Mouse (Mus musculus) heart, embryonic 16.5 days (tissue): Measurements from ENCODE around the gene Jhy. TPM values are rescaled to one million over a fixed set of nuclear protein-coding genes. Genes with fewer than 3 reads are reported as not detected.

Experiments used
- ATAC-seq: fragments of 200-750 bp; cut with Nextera tagmentation; replicated peaks from 2 replicates; pipeline ENCODE4 v1.8.0; 2017; ENCODE audit warnings: moderate number of reproducible peaks; ENCODE audit not compliant: insufficient read depth, low FRiP score; ENCODE audit errors: extremely low read depth
- H3K27ac ChIP-seq: fragments of 300-500 bp; sonication (generic); 2 replicates; pipeline ENCODE4 v1.5.1; 2014; ENCODE audit warnings: mild to moderate bottlenecking, low read length, control low read depth, moderate library complexity
- H3K27me3 ChIP-seq: fragments of 300-500 bp; sonication (generic); 2 replicates; pipeline ENCODE4 v1.6.1; 2014; ENCODE audit warnings: low read length, mixed read lengths; ENCODE audit not compliant: control insufficient read depth, insufficient read depth
- H3K36me3 ChIP-seq: fragments of 300-500 bp; sonication (generic); 2 replicates; pipeline ENCODE4 v1.6.1; 2014; ENCODE audit not compliant: control insufficient read depth, insufficient read depth
- H3K4me1 ChIP-seq: fragments of 300-500 bp; sonication (generic); 2 replicates; pipeline ENCODE4 v1.6.1; 2014; ENCODE audit warnings: low read length, mixed read lengths; ENCODE audit not compliant: control insufficient read depth, insufficient read depth
- H3K4me2 ChIP-seq: fragments of 300-500 bp; sonication (generic); 2 replicates; pipeline ENCODE4 v1.6.1; 2014; ENCODE audit warnings: low read depth, mild to moderate bottlenecking, control low read depth, low read length
- H3K4me3 ChIP-seq: fragments of 300-500 bp; sonication (generic); 2 replicates; pipeline ENCODE4 v1.5.1; 2014; ENCODE audit warnings: mild to moderate bottlenecking, control low read depth, low read length
- H3K9ac ChIP-seq: fragments of 300-500 bp; sonication (generic); 2 replicates; pipeline ENCODE4 v1.6.1; 2014; ENCODE audit warnings: low read length, control low read depth
- H3K9me3 ChIP-seq: fragments of 300-500 bp; sonication (generic); replicated peaks from 2 replicates; pipeline ENCODE4 v1.6.1; 2016; ENCODE audit warnings: low read length; ENCODE audit not compliant: control insufficient read depth
- WGBS: fragments of 180-500 bp; shearing (Covaris S2); extraction: QIAGEN DNeasy Blood & Tissue Kit; methylation state at CpG from one replicate; pipeline ENCODE4 v1.1.7; 2014; 5-methylcytosine and 5-hydroxymethylcytosine counted together
- polyA plus RNA-seq: library from polyadenylated mRNA; unstranded; fragments of >200 nt; fragmentation: Nextera tagmentation; extraction: Ambion mirVana; gene quantifications from 2 replicates; pipeline ENCODE4 v1.2.1, GENCODE M21; 2015

Gene Jhy
- polyA plus RNA-seq, 1 experiment from 2014 or later: 0.09 TPM

DNA sequence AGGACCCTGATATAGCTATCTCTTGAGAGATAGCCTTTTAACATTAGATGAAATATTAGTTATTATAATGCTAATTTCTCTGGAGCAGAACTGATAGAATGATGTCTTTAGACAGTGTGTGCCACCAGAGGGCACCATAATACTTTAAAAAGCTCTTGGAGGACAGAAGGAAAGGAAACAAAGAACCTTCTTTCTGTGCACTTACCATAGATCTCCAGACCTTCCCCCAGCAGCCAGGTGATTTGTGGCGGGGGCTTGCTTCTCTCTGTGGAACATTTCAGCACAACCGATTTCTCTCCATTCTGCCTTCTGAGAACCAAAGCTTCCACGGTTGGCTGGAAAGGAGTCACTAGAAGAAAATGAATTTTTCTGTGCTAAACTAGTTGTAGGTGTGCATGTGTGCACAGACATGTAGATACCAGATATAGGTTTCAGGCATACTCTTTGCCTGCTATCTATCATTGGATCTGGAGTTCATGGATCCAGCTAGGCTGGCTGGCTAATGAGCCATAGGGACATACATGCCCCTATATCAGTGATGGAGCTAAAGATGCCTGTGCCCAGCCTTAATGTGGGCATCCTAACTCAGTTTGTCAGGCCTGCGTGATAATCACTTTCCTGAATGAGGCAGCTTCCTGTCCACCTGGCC lies 26.1 kb upstream of the Jhy start:
- no peaks in the 10 kb centered on the region for H3K27me3 ChIP-seq
- no peaks in the 10 kb centered on the region for H3K36me3 ChIP-seq
- no peak overlapping the region for H3K4me3 ChIP-seq
- H3K4me1 ChIP-seq: no peaks in the 10 kb centered on the region
- 36% methylated on average over 4 of the region's 4 CpGs for WGBS
- no peak for ATAC-seq
- no peak overlapping the region for H3K4me2 ChIP-seq
- H3K9ac ChIP-seq: no peak overlapping the region
- H3K9me3 ChIP-seq: no peaks in the 10 kb centered on the region
- no peak overlapping the region for H3K27ac ChIP-seq

- Histone ChIP-seq H3K9me3 (no peaks in the 10 kb centered on the region), H3K36me3 (no peaks in the 10 kb centered on the region), H3K27me3 (no peaks in the 10 kb centered on the region), H3K4me2 (no peak overlapping the region), H3K4me1 (no peaks in the 10 kb centered on the region), H3K9ac (no peak overlapping the region), H3K4me3 (no peak overlapping the region), H3K27ac (no peak overlapping the region)
- 64% methylated on average over 3 of the region's 3 CpGs for WGBS
- no peak for ATAC-seq
Measured at GRCm38 (mm10) chr9:40984313-40984712, 20.4 kb upstream of the Jhy start.

GRCm38 (mm10) chr9:40983758-40984157 lies 19.8 kb upstream of the Jhy start:
- no peaks in the 10 kb centered on the region for H3K9me3 ChIP-seq
- H3K4me2 ChIP-seq: no peak overlapping the region
- ATAC-seq: no peak
- H3K4me1 ChIP-seq: no peaks in the 10 kb centered on the region
- H3K4me3 ChIP-seq: no peak overlapping the region
- no peak overlapping the region for H3K27ac ChIP-seq
- 79% methylated on average over 3 of the region's 3 CpGs for WGBS
- no peaks in the 10 kb centered on the region for H3K27me3 ChIP-seq
- H3K36me3 ChIP-seq: no peaks in the 10 kb centered on the region
- no peak overlapping the region for H3K9ac ChIP-seq

DNA sequence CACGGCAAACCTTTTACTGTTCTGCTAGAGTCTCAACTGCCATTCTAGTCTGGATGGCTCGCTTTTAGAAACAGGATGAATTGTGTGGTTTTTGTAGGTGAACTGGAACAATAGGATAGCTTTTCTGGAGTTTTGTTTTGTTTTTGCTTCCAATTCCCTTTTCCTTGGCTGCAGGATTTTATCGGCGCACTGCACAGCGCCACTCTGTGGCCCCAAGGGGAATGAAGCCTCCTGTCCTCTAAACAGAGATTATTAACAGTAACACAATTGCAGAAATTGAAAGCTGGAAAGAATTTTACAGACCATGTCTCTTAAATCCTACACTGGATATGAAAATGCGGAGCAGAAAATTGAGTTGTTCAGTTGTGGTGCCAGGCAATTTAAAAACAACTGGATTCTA lies 18.6 kb upstream of the Jhy start:
- ATAC-seq: no peak
- Histone ChIP-seq H3K27ac (no peak overlapping the region), H3K4me2 (no peak overlapping the region), H3K36me3 (no peaks in the 10 kb centered on the region), H3K9me3 (no peaks in the 10 kb centered on the region), H3K4me1 (no peaks in the 10 kb centered on the region), H3K27me3 (no peaks in the 10 kb centered on the region), H3K9ac (no peak overlapping the region), H3K4me3 (no peak overlapping the region)
- 42% methylated on average over 6 of the region's 6 CpGs for WGBS

DNA sequence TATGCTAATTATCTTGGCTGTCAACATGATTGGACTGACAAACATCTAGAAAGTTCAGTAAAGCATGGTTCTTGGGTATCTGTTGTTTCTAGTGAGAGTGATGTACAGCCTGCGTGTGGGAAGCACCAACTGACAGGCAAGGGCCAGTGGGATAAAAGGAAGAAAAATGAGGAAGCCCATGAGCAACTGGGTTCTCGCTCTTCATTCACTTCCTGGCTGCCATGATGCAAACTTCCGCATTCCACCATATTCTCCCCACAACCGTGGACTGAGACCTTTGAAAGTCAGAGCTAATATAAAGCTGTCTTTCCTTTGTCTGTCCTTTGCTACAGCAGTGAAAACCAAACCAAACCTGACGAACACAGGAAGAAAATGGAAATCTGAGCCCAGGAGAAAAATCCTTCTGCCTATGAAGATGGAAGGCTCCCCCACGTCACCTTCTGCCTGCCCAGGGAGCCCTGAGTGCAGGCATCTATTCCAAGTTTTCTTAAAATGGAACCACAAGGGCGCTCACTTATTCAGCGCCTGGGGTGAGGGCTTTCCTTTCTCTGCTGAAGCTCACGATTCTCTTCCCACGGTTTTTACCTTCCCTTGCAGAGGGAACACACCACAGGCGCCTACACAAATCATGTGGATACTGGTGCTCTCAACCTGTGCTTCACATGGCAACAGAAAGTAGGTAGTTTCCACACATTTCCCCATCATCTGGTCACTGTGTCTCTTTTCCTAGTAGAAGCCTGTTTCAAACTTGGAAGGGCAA lies 10.3 kb upstream of the Jhy start:
- no peak overlapping the region for H3K27ac ChIP-seq
- 74% methylated on average over 11 of the region's 11 CpGs for WGBS
- no peaks in the 10 kb centered on the region for H3K9me3 ChIP-seq
- H3K4me1 ChIP-seq: no peaks in the 10 kb centered on the region
- H3K27me3 ChIP-seq: no peaks in the 10 kb centered on the region
- no peak overlapping the region for H3K9ac ChIP-seq
- ATAC-seq: no peak
- H3K4me3 ChIP-seq: no peak overlapping the region
- no peak overlapping the region for H3K4me2 ChIP-seq
- no peaks in the 10 kb centered on the region for H3K36me3 ChIP-seq

GRCm38 (mm10) chr9:40964418-40964714 lies 448 bp upstream of the Jhy start:
- H3K27ac ChIP-seq: no peak overlapping the region
- ATAC-seq: no peak
- 20% methylated on average over 7 of the region's 7 CpGs for WGBS
- peak overlapping the region; percentile 51 for H3K4me3 ChIP-seq
- no peaks in the 10 kb centered on the region for H3K36me3 ChIP-seq
- H3K4me1 ChIP-seq: peaks cover 8% of the 10 kb centered on the region; the same call in 1 of the 2 replicates
- peak overlapping the region; percentile 76 for H3K4me2 ChIP-seq
- no peak overlapping the region for H3K9ac ChIP-seq
- H3K27me3 ChIP-seq: peaks cover 37% of the 10 kb centered on the region
- no peaks in the 10 kb centered on the region for H3K9me3 ChIP-seq

GRCm38 (mm10) chr9:40961401-40961800 lies 2.5 kb downstream of the Jhy start:
- Histone ChIP-seq H3K27ac (no peak overlapping the region), H3K9me3 (no peaks in the 10 kb centered on the region), H3K9ac (no peak overlapping the region), H3K4me3 (no peak overlapping the region), H3K4me2 (no peak overlapping the region), H3K27me3 (peaks cover 37% of the 10 kb centered on the region), H3K4me1 (peaks cover 8% of the 10 kb centered on the region; the same call in 1 of the 2 replicates), H3K36me3 (no peaks in the 10 kb centered on the region)
- ATAC-seq: no peak
- WGBS: 83% methylated on average over 3 of the region's 3 CpGs

DNA sequence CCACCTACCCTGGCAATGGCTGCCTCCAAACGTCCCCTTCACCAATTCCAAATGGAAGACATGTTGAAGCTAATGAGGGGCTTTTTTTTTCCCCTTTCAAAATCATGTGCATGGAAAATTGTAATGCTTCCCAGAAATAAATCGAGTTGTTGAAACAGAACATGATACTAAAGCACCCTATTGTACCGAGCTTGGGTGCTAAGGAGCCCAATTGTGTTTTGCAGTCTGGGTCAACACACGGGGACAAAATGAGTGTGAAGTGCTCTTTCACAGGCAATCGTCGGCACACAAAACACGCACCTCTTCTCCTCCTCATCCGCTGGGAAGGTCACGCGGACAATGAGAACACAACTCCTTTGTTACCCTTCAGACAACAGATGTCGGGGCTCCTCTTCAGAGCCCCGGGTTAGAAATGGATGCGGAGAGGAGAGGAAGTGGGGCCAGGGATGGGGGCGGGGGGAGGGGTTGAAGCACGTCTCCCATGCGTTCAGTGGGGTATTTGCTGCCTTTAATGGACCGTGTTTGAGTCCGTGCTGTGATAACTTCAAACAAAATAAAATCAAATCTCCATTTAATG lies 14.8 kb downstream of the Jhy start:
- Histone ChIP-seq H3K27ac (no peak overlapping the region), H3K4me3 (no peak overlapping the region), H3K4me2 (no peak overlapping the region), H3K9me3 (no peaks in the 10 kb centered on the region), H3K9ac (no peak overlapping the region), H3K36me3 (no peaks in the 10 kb centered on the region), H3K27me3 (no peaks in the 10 kb centered on the region), H3K4me1 (no peaks in the 10 kb centered on the region)
- no peak for ATAC-seq
- 68% methylated on average over 18 of the region's 18 CpGs for whole genome bisulfite sequencing

DNA sequence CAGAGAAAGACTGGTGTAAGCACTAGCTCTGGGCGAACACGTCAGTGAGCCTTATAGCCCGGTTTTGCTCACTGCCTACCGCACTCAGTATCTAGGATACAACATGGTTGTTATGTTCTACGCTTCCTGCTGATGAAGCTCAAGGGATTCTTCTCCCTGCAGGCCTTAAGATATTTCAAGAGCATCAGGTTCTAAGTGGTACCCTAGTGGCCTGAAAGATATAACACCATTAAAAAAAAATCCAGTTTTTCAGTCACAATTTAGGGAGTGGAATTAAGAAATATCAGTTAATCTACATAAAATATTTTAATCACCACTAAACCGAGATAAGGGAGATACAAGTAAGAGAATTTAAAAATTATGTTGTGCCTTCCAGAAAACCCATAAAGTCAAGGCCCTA lies 15.4 kb downstream of the Jhy start:
- Histone ChIP-seq H3K9me3 (no peaks in the 10 kb centered on the region), H3K9ac (no peak overlapping the region), H3K36me3 (no peaks in the 10 kb centered on the region), H3K4me1 (no peaks in the 10 kb centered on the region), H3K27me3 (no peaks in the 10 kb centered on the region), H3K4me3 (no peak overlapping the region), H3K27ac (no peak overlapping the region), H3K4me2 (no peak overlapping the region)
- ATAC-seq: no peak
- WGBS: 83% methylated on average over 6 of the region's 6 CpGs
